Comparison of ENCODE assay signal across 15 mouse cellular contexts in genomic region chr2:128203749-128204405, GRCm38 (mm10).
DNase-seq lines count a peak whose midpoint lies in the region; ATAC-seq and TF ChIP-seq lines count a peak whose summit lies in the region.
"Had no signal": no experiment of that assay in that cellular context is flagged by ENCODE, and none has a peak within 500 bp of the region (broad histone marks: within the 10 kb centered on the region; RNA-seq: fewer than 3 reads in every experiment).

No protein-coding gene starts in this region.

- no peak overlapping the region for H3K4me2 ChIP-seq in kidney, embryonic 15.5 days
- H3K4me2 ChIP-seq: embryonic facial prominence, embryonic 13.5 days; heart, embryonic 15.5 days; midbrain, embryonic 15.5 days had no signal

- no peak for TF ChIP-seq POLR2A in spleen, adult 2 months (IDR thresholded peaks at IDR 0.05; ENCODE audit: low read depth, low read length)

- no peak overlapping the region for H3K4me3 ChIP-seq in spleen, adult 2 months (ENCODE audit: extremely low read depth, insufficient read depth, insufficient read length)
- H3K4me3 ChIP-seq in kidney, embryonic 15.5 days (replicated peaks): no peak overlapping the region
- H3K4me3 ChIP-seq: embryonic facial prominence, embryonic 13.5 days; heart, embryonic 15.5 days; midbrain, embryonic 15.5 days had no signal

- ATAC-seq in granulocyte monocyte progenitor cell, adult 5-6 weeks (replicated peaks; ENCODE audit: poor library complexity, severe bottlenecking): peak; percentile 90
- ATAC-seq in kidney, embryonic 15.5 days (replicated peaks; ENCODE audit: low FRiP score): no peak
- ATAC-seq: midbrain, embryonic 15.5 days had no signal

- no peaks in the 10 kb centered on the region for H3K27me3 ChIP-seq in spleen, adult 2 months (ENCODE audit: control insufficient read depth, insufficient read depth, low read length)
- H3K27me3 ChIP-seq in kidney, embryonic 15.5 days: 0 out of 2 replicates have a peak, but pooled peaks cover 5% of the 10 kb centered on the region
- H3K27me3 ChIP-seq: embryonic facial prominence, embryonic 13.5 days; heart, embryonic 15.5 days; midbrain, embryonic 15.5 days had no signal

- H3K27ac ChIP-seq in spleen, adult 2 months (ENCODE audit: insufficient read depth, low read length): no peak overlapping the region
- H3K27ac ChIP-seq in kidney, embryonic 15.5 days: no peak overlapping the region
- H3K27ac ChIP-seq: embryonic facial prominence, embryonic 13.5 days; heart, embryonic 15.5 days; liver, embryonic 14.5 days; midbrain, embryonic 15.5 days; stomach, postnatal 0 days had no signal

- no peaks in the 10 kb centered on the region for H3K36me3 ChIP-seq in spleen, adult 2 months (ENCODE audit: control insufficient read depth, insufficient read depth, low read length)
- no peaks in the 10 kb centered on the region for H3K36me3 ChIP-seq in kidney, embryonic 15.5 days
- H3K36me3 ChIP-seq: embryonic facial prominence, embryonic 13.5 days; heart, embryonic 15.5 days; midbrain, embryonic 15.5 days had no signal

- DNase-seq in adrenal gland, adult 2 months: peak; percentile 39
- DNase-seq in adrenal gland, postnatal 4 days (ENCODE audit: low spot score in 2 of 2): no peak
- DNase-seq in B cell, adult 2 months: peak; percentile 81 to 85
- peak; percentile 67 to 69 for DNase-seq in spleen, adult 2 months (ENCODE audit: low read depth in 1 of 2, low spot score in 2 of 2)
- DNase-seq in frontal cortex, adult 2 months (ENCODE audit: extremely low spot score in 1 of 2, low spot score in 1 of 2): no peak
- no peak for DNase-seq in MN1 (ENCODE audit: low spot score)
- DNase-seq: cerebellum, adult 8-10 months; kidney, adult 11 months had no signal

- 13% methylated on average over 6 of the region's 6 CpGs for WGBS in spleen, adult 2 months
- WGBS in kidney, embryonic 15.5 days: 79% methylated on average over 6 of the region's 6 CpGs

- H3K9me3 ChIP-seq in kidney, embryonic 15.5 days (replicated peaks): no peaks in the 10 kb centered on the region
- H3K9me3 ChIP-seq: embryonic facial prominence, embryonic 13.5 days; heart, embryonic 15.5 days; midbrain, embryonic 15.5 days had no signal

- no peak overlapping the region for H3K9ac ChIP-seq in kidney, embryonic 15.5 days
- H3K9ac ChIP-seq: embryonic facial prominence, embryonic 13.5 days; heart, embryonic 15.5 days; liver, embryonic 14.5 days; midbrain, embryonic 15.5 days had no signal

- no peak for TF ChIP-seq CTCF in spleen, adult 2 months (IDR thresholded peaks at IDR 0.05; ENCODE audit: extremely low read depth, insufficient read depth, insufficient read length, insufficient replicate concordance)

- peaks cover 8% of the 10 kb centered on the region; the same call in 1 of the 2 replicates for H3K4me1 ChIP-seq in spleen, adult 2 months (ENCODE audit: control insufficient read depth, insufficient read depth, insufficient read length)
- H3K4me1 ChIP-seq in kidney, embryonic 15.5 days: peaks cover 2% of the 10 kb centered on the region; the same call in 1 of the 2 replicates
- H3K4me1 ChIP-seq: embryonic facial prominence, embryonic 13.5 days; midbrain, embryonic 15.5 days had no signal

Comparison
In these comparisons a context has a peak if more than half of its experiments do, and no peak if none do; other contexts are left out.
1. DNase-seq: peak in adrenal gland, adult 2 months (single experiment), B cell, adult 2 months (2 of 2) and spleen, adult 2 months (2 of 2); none in adrenal gland, postnatal 4 days (0 of 2), frontal cortex, adult 2 months (0 of 2) and MN1 (single experiment).